Mouse (Mus musculus) CH12.LX (cell line): ENCODE measurements around the gene Mrgprh. TPM values are rescaled to one million over a fixed set of nuclear protein-coding genes. Genes with fewer than 3 reads are reported as not detected.

Experiments used
- DNase-seq: peaks from one replicate; pipeline ENCODE4 v3.0.0-alpha.2; 2013; ENCODE audit errors: extremely low read depth
- H3K27ac ChIP-seq: 2 replicates; pipeline ENCODE4 v1.5.1; 2012; ENCODE audit warnings: low read depth, mild to moderate bottlenecking, control low read depth, moderate library complexity; ENCODE audit not compliant: insufficient read depth
- H3K27me3 ChIP-seq: replicated peaks from 2 replicates; pipeline ENCODE3; 2012; ENCODE audit warnings: inconsistent platforms
- H3K36me3 ChIP-seq, 2 experiments: replicated peaks in 1 of 2; 2 replicates each; pipeline versions ENCODE3 to v1.6.1; 2012; ENCODE audit warnings: inconsistent platforms in 1 of 2, low read length in 1 of 2, mild to moderate bottlenecking in 1 of 2, mixed read lengths in 1 of 2, moderate library complexity in 1 of 2; ENCODE audit not compliant: control insufficient read depth in 1 of 2, insufficient read depth in 1 of 2
- H3K4me1 ChIP-seq, 2 experiments: 2 replicates each; pipeline ENCODE4 v1.6.1; 2012; ENCODE audit warnings: inconsistent platforms in 1 of 2, moderate library complexity in 1 of 2; ENCODE audit not compliant: insufficient read depth in 2 of 2, control insufficient read depth in 1 of 2
- H3K4me2 ChIP-seq: 2 replicates; pipeline ENCODE4 v1.6.1; 2012; ENCODE audit warnings: low read depth, mild to moderate bottlenecking, control low read depth; ENCODE audit not compliant: poor library complexity, insufficient read depth, severe bottlenecking
- H3K4me3 ChIP-seq, 3 experiments: fragments of 150-350 bp in 1 of 3; sonication (generic) in 1 of 3; replicated peaks in 1 of 3; 2 replicates each; pipeline versions ENCODE3 to v1.5.1; 2011 to 2012; ENCODE audit warnings: low read depth in 2 of 3, low read length in 2 of 3, mild to moderate bottlenecking in 2 of 3, moderate library complexity in 2 of 3, control low read depth in 1 of 3, improper control_type of control experiment in 1 of 3, inconsistent platforms in 1 of 3, mixed read lengths in 1 of 3; ENCODE audit not compliant: poor library complexity in 1 of 3
- H3K79me2 ChIP-seq: replicated peaks from 2 replicates; pipeline ENCODE4 v1.6.1; 2012; ENCODE audit warnings: mild to moderate bottlenecking, moderate library complexity; ENCODE audit not compliant: control insufficient read depth, poor library complexity, insufficient read depth, severe bottlenecking; ENCODE audit errors: extremely low read depth
- H3K9ac ChIP-seq: 2 replicates; pipeline ENCODE4 v1.6.1; 2012; ENCODE audit warnings: low read depth, mild to moderate bottlenecking, control low read depth, moderate library complexity; ENCODE audit not compliant: insufficient read depth
- H3K9me3 ChIP-seq: replicated peaks from 2 replicates; pipeline ENCODE3; 2012; ENCODE audit warnings: low read length, inconsistent platforms, mixed read lengths
- BHLHE40 ChIP-seq: IDR thresholded peaks from 2 replicates; pipeline ENCODE4 v1.6.1; 2011; ENCODE audit warnings: mild to moderate bottlenecking, low read depth, low read length, improper control_type of control experiment
- CHD1 ChIP-seq: IDR thresholded peaks from 2 replicates; pipeline ENCODE4 v1.6.1; 2012; ENCODE audit warnings: low read depth, low read length, improper control_type of control experiment, inconsistent platforms
- CHD2 ChIP-seq: IDR thresholded peaks from 2 replicates; pipeline ENCODE4 v1.6.1; 2011; ENCODE audit warnings: low read length, improper control_type of control experiment
- E2F4 ChIP-seq: IDR thresholded peaks from 2 replicates; pipeline ENCODE4 v1.6.1; 2011; ENCODE audit warnings: low read depth, low read length, improper control_type of control experiment; ENCODE audit not compliant: insufficient replicate concordance
- ELF1 ChIP-seq: IDR thresholded peaks from 2 replicates; pipeline ENCODE4 v1.6.1; 2014; ENCODE audit warnings: low read depth, mild to moderate bottlenecking, inconsistent platforms, low read length, improper control_type of control experiment
- EP300 ChIP-seq: IDR thresholded peaks from 2 replicates; pipeline ENCODE4 v1.6.1; 2011; ENCODE audit warnings: low read length, improper control_type of control experiment
- GABPA ChIP-seq: IDR thresholded peaks from 2 replicates; pipeline ENCODE4 v1.6.1; 2012; ENCODE audit warnings: low read depth, low read length, improper control_type of control experiment, inconsistent platforms; ENCODE audit not compliant: insufficient replicate concordance
- JUN ChIP-seq: IDR thresholded peaks from 2 replicates; pipeline ENCODE4 v1.6.1; 2011; ENCODE audit warnings: low read depth, mild to moderate bottlenecking, low read length, improper control_type of control experiment, moderate library complexity; ENCODE audit not compliant: insufficient read depth
- JUND ChIP-seq: conservative IDR thresholded peaks from 2 replicates; pipeline ENCODE4 v1.6.1; 2011; ENCODE audit warnings: low read depth, low read length, improper control_type of control experiment
- KAT2A ChIP-seq: IDR thresholded peaks from 2 replicates; pipeline ENCODE4 v1.6.1; 2012; ENCODE audit warnings: low read length, improper control_type of control experiment, inconsistent platforms; ENCODE audit not compliant: insufficient replicate concordance
- MAX ChIP-seq: IDR thresholded peaks from 2 replicates; pipeline ENCODE4 v1.6.1; 2011; ENCODE audit warnings: low read length, improper control_type of control experiment
- MAZ ChIP-seq: IDR thresholded peaks from 2 replicates; pipeline ENCODE4 v1.6.1; 2012; ENCODE audit warnings: low read depth, mild to moderate bottlenecking, inconsistent platforms, low read length, improper control_type of control experiment, moderate library complexity
- MYC ChIP-seq: IDR thresholded peaks from 2 replicates; pipeline ENCODE4 v1.6.1; 2011; ENCODE audit warnings: low read depth, mild to moderate bottlenecking, improper control_type of control experiment, low read length
- POLR2A ChIP-seq: IDR thresholded peaks from 2 replicates; pipeline ENCODE4 v1.6.1; 2011; ENCODE audit warnings: low read depth, mild to moderate bottlenecking, improper control_type of control experiment, low read length
- POLR2AphosphoS2 ChIP-seq: IDR thresholded peaks from 2 replicates; pipeline ENCODE4 v1.6.1; 2011; ENCODE audit warnings: low read depth, low read length, improper control_type of control experiment
- RAD21 ChIP-seq: IDR thresholded peaks from 2 replicates; pipeline ENCODE4 v1.6.1; 2011; ENCODE audit warnings: low read depth, mild to moderate bottlenecking, low read length, improper control_type of control experiment, moderate library complexity
- SIN3A ChIP-seq: IDR thresholded peaks from 2 replicates; pipeline ENCODE4 v1.6.1; 2012; ENCODE audit warnings: low read length, improper control_type of control experiment, inconsistent platforms
- TCF12 ChIP-seq: IDR thresholded peaks from 2 replicates; pipeline ENCODE4 v1.6.1; 2014; ENCODE audit warnings: low read depth, mild to moderate bottlenecking, inconsistent platforms, low read length, improper control_type of control experiment
- UBTF ChIP-seq: IDR thresholded peaks from 2 replicates; pipeline ENCODE4 v1.6.1; 2012; ENCODE audit warnings: low read depth, mild to moderate bottlenecking, inconsistent platforms, low read length, improper control_type of control experiment, moderate library complexity
- USF1 ChIP-seq: IDR thresholded peaks from 2 replicates; pipeline ENCODE4 v1.6.1; 2014; ENCODE audit warnings: low read depth, mild to moderate bottlenecking, inconsistent platforms, low read length, improper control_type of control experiment
- USF2 ChIP-seq: conservative IDR thresholded peaks from 2 replicates; pipeline ENCODE4 v1.6.1; 2011; ENCODE audit warnings: low read depth, low read length, improper control_type of control experiment
- ZKSCAN1 ChIP-seq: IDR thresholded peaks from 2 replicates; pipeline ENCODE4 v1.6.1; 2012; ENCODE audit warnings: low read depth, inconsistent platforms, low read length, improper control_type of control experiment, borderline replicate concordance
- ZMIZ1 ChIP-seq: IDR thresholded peaks from 2 replicates; pipeline ENCODE4 v1.6.1; 2012; ENCODE audit warnings: low read depth, mild to moderate bottlenecking, inconsistent platforms, low read length, improper control_type of control experiment
- ZNF384 ChIP-seq: IDR thresholded peaks from 2 replicates; pipeline ENCODE4 v1.6.1; 2012; ENCODE audit warnings: low read depth, low read length, improper control_type of control experiment, inconsistent platforms
- dilution Hi-C: fragments of 300-500 bp; cut with MboI; formaldehyde crosslinking; loops from 2 replicates; pipeline ENCODE4 v1.14.3; 2020; ENCODE audit warnings: low sequenced_read_pairs; ENCODE audit not compliant: extremely low pct_unique_long_range_greater_than_20kb, extremely low pct_ligation_motif_present
- in situ Hi-C: fragments of 300-500 bp; cut with MboI; formaldehyde crosslinking; loops from 3 replicates; pipeline ENCODE4 v1.14.3; 2019; ENCODE audit warnings: low sequenced_read_pairs, low pct_ligation_motif_present, low pct_unique_long_range_greater_than_20kb, mixed read lengths
- polyA plus RNA-seq: library from polyadenylated mRNA; unstranded; fragments of >175 nt; gene quantifications from 2 replicates; pipeline ENCODE4 v1.2.1, GENCODE M21; 2012; ENCODE audit warnings: low read depth; ENCODE audit not compliant: insufficient read length
- total RNA-seq, 2 experiments: library from RNA; depleted of rRNA; stranded (reverse); fragments of 300-350 nt in 1 of 2; fragments of >200 nt in 1 of 2; gene quantifications; 2 replicates each; pipeline ENCODE4 v1.2.3; 2012 to 2014

Gene Mrgprh
- total and polyA plus RNA-seq, 3 experiments, result not detected

DNA sequence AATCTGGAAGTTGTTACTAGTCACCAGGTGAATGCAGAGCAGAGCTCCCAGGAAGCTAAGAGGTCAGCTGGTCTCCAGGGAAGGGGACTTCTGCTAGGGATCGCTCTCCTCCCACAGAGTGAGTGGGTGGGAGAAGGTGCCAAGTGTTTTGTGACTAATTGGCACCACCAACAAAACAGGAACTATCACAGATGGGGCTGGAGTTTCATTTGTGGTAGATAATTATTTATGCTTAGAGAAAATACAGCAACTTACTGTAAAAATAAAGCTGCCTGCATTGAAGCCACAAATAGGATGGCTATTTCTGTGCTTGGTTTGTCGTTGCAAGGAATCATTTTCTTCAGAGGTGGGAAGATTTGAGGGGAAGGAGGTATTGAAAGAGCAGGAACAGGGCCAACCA is 22.0 kb upstream of the Mrgprh start:
- Histone ChIP-seq H3K9me3 (no peaks in the 10 kb centered on the region), H3K79me2 (no peaks in the 10 kb centered on the region), H3K4me2 (no peak overlapping the region), H3K36me3 (no peaks in the 10 kb centered on the region), H3K4me1 (no peaks in the 10 kb centered on the region), H3K9ac (no peak overlapping the region), H3K4me3 (no peak overlapping the region), H3K27ac (no peak overlapping the region), H3K27me3 (no peaks in the 10 kb centered on the region)
- TF ChIP-seq ZMIZ1 (no peak), BHLHE40 (no peak), USF1 (no peak), ELF1 (no peak), SIN3A (no peak), MAX (no peak), USF2 (no peak), JUND (no peak), MYC (no peak), CHD1 (no peak), ZKSCAN1 (no peak), RAD21 (no peak), CHD2 (no peak), KAT2A (no peak)
- in situ Hi-C loops, result no loop called here
- dilution Hi-C loops, result no loop called here
- DNase-seq, result no peak

GRCm38 (mm10) chr17:12854386-12854785 is 21.4 kb upstream of the Mrgprh start:
- DNase-seq, result no peak
- TF ChIP-seq USF2, result no peak
- TF ChIP-seq EP300, result no peak
- TF ChIP-seq JUN, result no peak
- TF ChIP-seq MAZ, result no peak
- no peak for TF ChIP-seq POLR2A
- TF ChIP-seq POLR2AphosphoS2, result no peak
- TF ChIP-seq UBTF, result no peak
- TF ChIP-seq GABPA, result no peak
- no peak for TF ChIP-seq TCF12
- TF ChIP-seq E2F4, result no peak
- TF ChIP-seq ZNF384, result no peak
- Histone ChIP-seq H3K4me1 (no peaks in the 10 kb centered on the region), H3K79me2 (no peaks in the 10 kb centered on the region), H3K4me2 (no peak overlapping the region), H3K36me3 (no peaks in the 10 kb centered on the region), H3K27me3 (no peaks in the 10 kb centered on the region), H3K4me3 (no peak overlapping the region), H3K9me3 (no peaks in the 10 kb centered on the region), H3K27ac (no peak overlapping the region), H3K9ac (no peak overlapping the region)
- dilution Hi-C loops (no loop called here), in situ Hi-C loops (no loop called here)
